25 mouse cellular contexts compared by ENCODE assay signal in genomic region chr14:26799286-26799685, GRCm38 (mm10).
"Had no signal": no experiment of that assay in that cellular context is flagged by ENCODE, and none has a peak within 500 bp of the region (broad histone marks: within the 10 kb centered on the region; RNA-seq: fewer than 3 reads in every experiment).

No protein-coding gene starts in this region.

- ATAC-seq: hindbrain, postnatal 0 days; intestine, embryonic 16.5 days had no signal

- H3K36me3 ChIP-seq: heart, embryonic 10.5 days; heart, embryonic 12.5 days; hindbrain, embryonic 10.5 days; hindbrain, embryonic 12.5 days; hindbrain, embryonic 15.5 days; kidney, embryonic 15.5 days; limb, embryonic 12.5 days; limb, embryonic 15.5 days had no signal

- H3K27ac ChIP-seq: gastrocnemius, adult 2 months; heart, embryonic 10.5 days; hindbrain, embryonic 10.5 days; hindbrain, embryonic 12.5 days; hindbrain, embryonic 15.5 days; hindbrain, postnatal 0 days; kidney, embryonic 15.5 days; kidney, postnatal 0 days; limb, embryonic 12.5 days; limb, embryonic 15.5 days had no signal

- H3K27me3 ChIP-seq: heart, embryonic 12.5 days; hindbrain, embryonic 12.5 days; hindbrain, embryonic 15.5 days; kidney, embryonic 15.5 days; limb, embryonic 12.5 days; limb, embryonic 15.5 days had no signal

- H3K4me3 ChIP-seq: gastrocnemius, adult 2 months; heart, embryonic 10.5 days; heart, embryonic 12.5 days; hindbrain, embryonic 10.5 days; hindbrain, embryonic 12.5 days; hindbrain, embryonic 15.5 days; kidney, embryonic 15.5 days; limb, embryonic 12.5 days; limb, embryonic 15.5 days had no signal

- H3K4me2 ChIP-seq: heart, embryonic 12.5 days; hindbrain, embryonic 12.5 days; hindbrain, embryonic 15.5 days; kidney, embryonic 15.5 days; limb, embryonic 12.5 days; limb, embryonic 15.5 days had no signal

- H3K9ac ChIP-seq: heart, embryonic 12.5 days; hindbrain, embryonic 12.5 days; hindbrain, embryonic 15.5 days; kidney, embryonic 15.5 days; limb, embryonic 12.5 days; limb, embryonic 15.5 days had no signal

- H3K9me3 ChIP-seq: heart, embryonic 10.5 days; heart, embryonic 12.5 days; hindbrain, embryonic 10.5 days; hindbrain, embryonic 12.5 days; hindbrain, embryonic 15.5 days; kidney, embryonic 15.5 days; limb, embryonic 12.5 days; limb, embryonic 15.5 days had no signal

- DNase-seq: gastrocnemius, adult 2 months; gastrocnemius, postnatal 10 days; gastrocnemius, postnatal 25 days; heart, adult 18-20 months; heart, postnatal 10 days; heart, postnatal 4 days; kidney, adult 11 months; kidney, adult 2 months; kidney, adult 9 months; kidney, postnatal 14 days; kidney, postnatal 36 days; layer of hippocampus, adult 9-11 months; layer of hippocampus, postnatal 36 days; left cerebral cortex, postnatal 4 days had no signal

- H3K4me1 ChIP-seq: heart, embryonic 10.5 days; heart, embryonic 12.5 days; hindbrain, embryonic 10.5 days; hindbrain, embryonic 12.5 days; hindbrain, embryonic 15.5 days; kidney, embryonic 15.5 days; limb, embryonic 12.5 days; limb, embryonic 15.5 days had no signal
